Mouse (Mus musculus) layer of hippocampus, adult 2 months (tissue): ENCODE measurements around the gene Gm10197. TPM values are rescaled to one million over a fixed set of nuclear protein-coding genes. Genes with fewer than 3 reads are reported as not detected.

Source experiments
- DNase-seq, 2 experiments: peaks; one replicate each; pipeline ENCODE4 v3.0.0; 2022; ENCODE audit warnings: low spot score in 2 of 2
- H3K27ac ChIP-seq: fragments of 200-600 bp; 2 replicates; pipeline ENCODE4 v1.8.1; 2022
- H3K4me3 ChIP-seq: fragments of 200-600 bp; 2 replicates; pipeline ENCODE4 v1.8.1; 2022; ENCODE audit warnings: mild to moderate bottlenecking
- CTCF ChIP-seq: fragments of 200-600 bp; conservative IDR thresholded peaks from 2 replicates; pipeline ENCODE4 v1.8.1; 2022; ENCODE audit warnings: antibody characterized with exemption, mild to moderate bottlenecking, moderate library complexity
- total RNA-seq, 2 experiments: library from RNA; stranded (reverse); gene quantifications; 2 replicates each; pipeline ENCODE4 v1.2.3; 2021

The Gm10197 gene
- total RNA-seq, 2 experiments from 2014 or later = not detected

GRCm38 (mm10) chr19:53364963-53365362 lies 6.6 kb downstream of the Gm10197 start:
- H3K27ac ChIP-seq = peak overlapping the region; percentile 91
- no peak for TF ChIP-seq CTCF
- peak overlapping the region; percentile 27; the same call in 1 of the 2 replicates for H3K4me3 ChIP-seq

GRCm38 (mm10) chr19:53364551-53364950 lies 7.0 kb downstream of the Gm10197 start:
- H3K27ac ChIP-seq = peak overlapping the region; percentile 91
- no peak for DNase-seq
- no peak for TF ChIP-seq CTCF
- H3K4me3 ChIP-seq = no peak overlapping the region

More at GRCm38 (mm10) chr19:53364963-53365362, 6.6 kb downstream of the Gm10197 start:
- peak; percentile 43 to 67 for DNase-seq

GRCm38 (mm10) chr19:53362967-53363366 lies 8.6 kb downstream of the Gm10197 start:
- peak overlapping the region; percentile 39; the same call in 1 of the 2 replicates for H3K27ac ChIP-seq
- H3K4me3 ChIP-seq = no peak overlapping the region
- peak; percentile 73 for TF ChIP-seq CTCF
- DNase-seq = no peak

- peak; percentile 70 to 78 for DNase-seq
- no peak for TF ChIP-seq CTCF
- Histone ChIP-seq H3K27ac (peak overlapping the region; percentile 95), H3K4me3 (peak overlapping the region; percentile 40)
Measured at GRCm38 (mm10) chr19:53360265-53360958, 11.2 kb downstream of the Gm10197 start.

GRCm38 (mm10) chr19:53359160-53360033 lies 12.2 kb downstream of the Gm10197 start:
- Histone ChIP-seq H3K4me3 (peak overlapping the region; percentile 40), H3K27ac (peak overlapping the region; percentile 95)
- peak; percentile 65 to 75 for DNase-seq
- no peak for TF ChIP-seq CTCF

GRCm38 (mm10) chr19:53355065-53355464 lies 16.5 kb downstream of the Gm10197 start:
- H3K4me3 ChIP-seq = no peak overlapping the region
- TF ChIP-seq CTCF = no peak
- no peak for DNase-seq
- H3K27ac ChIP-seq = peak overlapping the region; percentile 82; the same call in 1 of the 2 replicates

GRCm38 (mm10) chr19:53354271-53355000 lies 17.1 kb downstream of the Gm10197 start:
- TF ChIP-seq CTCF = no peak
- Histone ChIP-seq H3K4me3 (no peak overlapping the region), H3K27ac (peak overlapping the region; percentile 62)
- no peak for DNase-seq

GRCm38 (mm10) chr19:53353864-53354263 lies 17.7 kb downstream of the Gm10197 start:
- TF ChIP-seq CTCF = no peak
- no peak for DNase-seq
- peak overlapping the region; percentile 62 for H3K27ac ChIP-seq
- H3K4me3 ChIP-seq = no peak overlapping the region

- DNase-seq = no peak
- Histone ChIP-seq H3K4me3 (no peak overlapping the region), H3K27ac (no peak overlapping the region)
- no peak for TF ChIP-seq CTCF
Measured at GRCm38 (mm10) chr19:53345766-53346165, 25.8 kb downstream of the Gm10197 start.

- no peak for DNase-seq
- Histone ChIP-seq H3K4me3 (no peak overlapping the region), H3K27ac (no peak overlapping the region)
- TF ChIP-seq CTCF = no peak
Measured at GRCm38 (mm10) chr19:53344062-53344461, 27.5 kb downstream of the Gm10197 start.

- Histone ChIP-seq H3K4me3 (no peak overlapping the region), H3K27ac (no peak overlapping the region)
- TF ChIP-seq CTCF = peak; percentile 16; the same call in 1 of the 2 replicates
- no peak for DNase-seq
Measured at GRCm38 (mm10) chr19:53343174-53343881, 28.2 kb downstream of the Gm10197 start.

- no peak for TF ChIP-seq CTCF
- H3K27ac ChIP-seq = no peak overlapping the region
- no peak overlapping the region for H3K4me3 ChIP-seq
- DNase-seq = no peak
Measured at GRCm38 (mm10) chr19:53340423-53340822, 31.1 kb downstream of the Gm10197 start.
